Mouse (Mus musculus): ENCODE results near the gene Bicd2. TPM values are rescaled to one million over a fixed set of nuclear protein-coding genes. Genes with fewer than 3 reads are reported as not detected.
"Not testable (repeated sequence)": the region's sequence is repeated elsewhere in the genome, so short reads cannot be mapped to it uniquely, and the experiment has no call there.

The Bicd2 gene
- polyA plus RNA-seq, 1 experiment from 2014 or later: 26.2 TPM

DNA sequence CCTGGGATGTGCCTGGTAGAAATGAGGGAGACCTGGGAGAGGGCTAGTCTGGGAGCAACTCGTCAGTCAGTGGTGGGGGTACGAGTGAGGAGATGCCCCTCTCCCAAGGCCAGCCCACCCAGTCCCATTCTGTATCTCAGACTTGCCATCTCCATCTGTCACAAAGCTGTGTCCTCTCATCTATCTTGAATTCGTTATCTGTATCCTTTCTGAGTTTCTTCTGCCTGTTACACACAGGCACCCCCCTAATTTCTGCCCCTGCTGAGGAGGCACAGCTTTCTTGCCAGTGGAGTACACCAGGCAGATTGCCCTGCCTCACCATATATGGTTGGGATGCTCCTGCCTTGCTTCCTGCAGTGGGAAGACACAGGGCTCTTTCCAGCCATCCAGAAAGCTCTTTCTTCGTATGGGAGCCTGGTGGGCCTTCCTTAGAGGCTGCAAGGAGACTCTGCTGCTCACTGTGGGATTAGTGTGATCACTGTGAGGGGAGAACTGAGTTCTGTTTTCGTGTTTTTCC is 12.7 kb downstream of the Bicd2 start:
- Histone ChIP-seq H3K4me3 (no peak overlapping the region), H3K9me3 (no peaks in the 10 kb centered on the region; the same call in 1 of the 2 replicates), H3K36me3 (replicated peaks) (peaks cover 30% of the 10 kb centered on the region), H3K27me3 (ENCODE audit: poor library complexity, severe bottlenecking) (no peaks in the 10 kb centered on the region), H3K4me1 (peaks cover 14% of the 10 kb centered on the region), H3K27ac (no peak overlapping the region)
- DNase-seq (ENCODE audit: extremely low spot score, low spot score): no peak
- WGBS: 83% methylated on average over 5 of the region's 5 CpGs

GRCm38 (mm10) chr13:49355461-49356061 is 14.2 kb downstream of the Bicd2 start:
- 90% methylated on average over 11 of the region's 11 CpGs for WGBS

GRCm38 (mm10) chr13:49356090-49356489 is 14.7 kb downstream of the Bicd2 start:
- no peak overlapping the region for H3K4me3 ChIP-seq
- 83% methylated on average over 7 of the region's 7 CpGs for WGBS
- no peak for DNase-seq (ENCODE audit: extremely low spot score, low spot score)

More at GRCm38 (mm10) chr13:49355461-49356061, 14.2 kb downstream of the Bicd2 start:
- Histone ChIP-seq H3K4me1 (peaks cover 14% of the 10 kb centered on the region), H3K27ac (no peak overlapping the region), H3K4me3 (no peak overlapping the region), H3K27me3 (ENCODE audit: poor library complexity, severe bottlenecking) (no peaks in the 10 kb centered on the region), H3K36me3 (replicated peaks) (peaks cover 30% of the 10 kb centered on the region), H3K9me3 (no peaks in the 10 kb centered on the region; the same call in 1 of the 2 replicates)
- DNase-seq (ENCODE audit: extremely low spot score, low spot score): no peak

GRCm38 (mm10) chr13:49357367-49358026 is 16.1 kb downstream of the Bicd2 start:
- no peak overlapping the region for H3K27ac ChIP-seq
- H3K27me3 ChIP-seq (ENCODE audit: poor library complexity, severe bottlenecking): no peaks in the 10 kb centered on the region
- no peaks in the 10 kb centered on the region; the same call in 1 of the 2 replicates for H3K9me3 ChIP-seq
- WGBS: 94% methylated on average over 8 of the region's 8 CpGs
- peaks cover 18% of the 10 kb centered on the region for H3K4me1 ChIP-seq
- no peak for DNase-seq (ENCODE audit: extremely low spot score, low spot score)
- H3K4me3 ChIP-seq: no peak overlapping the region
- peaks cover 30% of the 10 kb centered on the region for H3K36me3 ChIP-seq (replicated peaks)

More at GRCm38 (mm10) chr13:49356090-49356489, 14.7 kb downstream of the Bicd2 start:
- Histone ChIP-seq H3K27me3 (ENCODE audit: poor library complexity, severe bottlenecking) (no peaks in the 10 kb centered on the region), H3K4me1 (peaks cover 14% of the 10 kb centered on the region), H3K36me3 (replicated peaks) (peaks cover 30% of the 10 kb centered on the region), H3K27ac (no peak overlapping the region), H3K9me3 (no peaks in the 10 kb centered on the region; the same call in 1 of the 2 replicates)

- H3K9me3 ChIP-seq: no peaks in the 10 kb centered on the region; the same call in 1 of the 2 replicates
- H3K4me1 ChIP-seq: peaks cover 15% of the 10 kb centered on the region
- WGBS: 96% methylated on average over 3 of the region's 3 CpGs
- peaks cover 30% of the 10 kb centered on the region for H3K36me3 ChIP-seq (replicated peaks)
- no peak overlapping the region for H3K27ac ChIP-seq
- H3K4me3 ChIP-seq: no peak overlapping the region
- H3K27me3 ChIP-seq (ENCODE audit: poor library complexity, severe bottlenecking): no peaks in the 10 kb centered on the region
- no peak for DNase-seq (ENCODE audit: extremely low spot score, low spot score)
Observed at GRCm38 (mm10) chr13:49358184-49358583, 16.8 kb downstream of the Bicd2 start.

GRCm38 (mm10) chr13:49360906-49361406 is 19.6 kb downstream of the Bicd2 start:
- WGBS: 58% methylated on average over 3 of the region's 3 CpGs
- no peaks in the 10 kb centered on the region for H3K27me3 ChIP-seq (ENCODE audit: poor library complexity, severe bottlenecking)

GRCm38 (mm10) chr13:49362364-49362763 is 21.0 kb downstream of the Bicd2 start:
- Histone ChIP-seq H3K27ac (0 out of 2 replicates have a peak overlapping the region, but pooled peaks have one; percentile 11), H3K4me3 (no peak overlapping the region), H3K36me3 (replicated peaks) (peaks cover 13% of the 10 kb centered on the region), H3K9me3 (no peaks in the 10 kb centered on the region; the same call in 1 of the 2 replicates), H3K27me3 (ENCODE audit: poor library complexity, severe bottlenecking) (no peaks in the 10 kb centered on the region), H3K4me1 (peaks cover 24% of the 10 kb centered on the region)
- no peak for DNase-seq (ENCODE audit: extremely low spot score, low spot score)
- 76% methylated on average over 7 of the region's 7 CpGs for WGBS

More at GRCm38 (mm10) chr13:49360906-49361406, 19.6 kb downstream of the Bicd2 start:
- no peak for DNase-seq (ENCODE audit: extremely low spot score, low spot score)
- H3K27ac ChIP-seq: no peak overlapping the region
- H3K9me3 ChIP-seq: no peaks in the 10 kb centered on the region; the same call in 1 of the 2 replicates
- H3K4me1 ChIP-seq: peaks cover 13% of the 10 kb centered on the region
- peaks cover 27% of the 10 kb centered on the region for H3K36me3 ChIP-seq (replicated peaks)
- no peak overlapping the region for H3K4me3 ChIP-seq

DNA sequence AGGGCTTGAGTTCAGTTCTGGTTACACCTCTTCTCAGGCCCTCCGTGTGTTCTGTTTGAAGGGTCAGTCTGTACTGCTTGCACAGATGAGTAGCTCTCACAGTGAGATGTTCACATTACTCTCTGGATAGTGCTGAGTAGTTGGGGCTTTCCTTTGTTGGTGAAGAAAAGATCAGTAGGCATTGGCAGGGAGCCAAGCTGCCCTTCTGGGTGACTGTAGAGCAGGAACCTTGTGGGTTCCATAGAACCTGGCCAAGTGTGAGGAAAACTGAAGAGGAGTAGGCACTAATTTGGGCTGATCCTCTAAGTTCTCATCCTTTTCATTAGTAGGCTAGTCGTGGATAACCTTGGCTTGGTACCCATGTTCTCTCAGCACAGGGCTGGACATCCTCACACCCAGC is 21.4 kb downstream of the Bicd2 start:
- WGBS: 91% methylated on average over 2 of the region's 2 CpGs
- Histone ChIP-seq H3K4me3 (no peak overlapping the region), H3K36me3 (replicated peaks) (peaks cover 8% of the 10 kb centered on the region), H3K27me3 (ENCODE audit: poor library complexity, severe bottlenecking) (no peaks in the 10 kb centered on the region), H3K9me3 (no peaks in the 10 kb centered on the region), H3K4me1 (peaks cover 24% of the 10 kb centered on the region), H3K27ac (0 out of 2 replicates have a peak overlapping the region, but pooled peaks have one; percentile 11)
- no peak for DNase-seq (ENCODE audit: extremely low spot score, low spot score)

- Histone ChIP-seq H3K27me3 (ENCODE audit: poor library complexity, severe bottlenecking) (no peaks in the 10 kb centered on the region), H3K36me3 (replicated peaks) (peaks cover 8% of the 10 kb centered on the region), H3K4me3 (no peak overlapping the region), H3K27ac (no peak overlapping the region), H3K9me3 (no peaks in the 10 kb centered on the region), H3K4me1 (peaks cover 24% of the 10 kb centered on the region)
- 95% methylated on average over 2 of the region's 2 CpGs for WGBS
- no peak for DNase-seq (ENCODE audit: extremely low spot score, low spot score)
Observed at GRCm38 (mm10) chr13:49364716-49365115, 23.3 kb downstream of the Bicd2 start.

DNA sequence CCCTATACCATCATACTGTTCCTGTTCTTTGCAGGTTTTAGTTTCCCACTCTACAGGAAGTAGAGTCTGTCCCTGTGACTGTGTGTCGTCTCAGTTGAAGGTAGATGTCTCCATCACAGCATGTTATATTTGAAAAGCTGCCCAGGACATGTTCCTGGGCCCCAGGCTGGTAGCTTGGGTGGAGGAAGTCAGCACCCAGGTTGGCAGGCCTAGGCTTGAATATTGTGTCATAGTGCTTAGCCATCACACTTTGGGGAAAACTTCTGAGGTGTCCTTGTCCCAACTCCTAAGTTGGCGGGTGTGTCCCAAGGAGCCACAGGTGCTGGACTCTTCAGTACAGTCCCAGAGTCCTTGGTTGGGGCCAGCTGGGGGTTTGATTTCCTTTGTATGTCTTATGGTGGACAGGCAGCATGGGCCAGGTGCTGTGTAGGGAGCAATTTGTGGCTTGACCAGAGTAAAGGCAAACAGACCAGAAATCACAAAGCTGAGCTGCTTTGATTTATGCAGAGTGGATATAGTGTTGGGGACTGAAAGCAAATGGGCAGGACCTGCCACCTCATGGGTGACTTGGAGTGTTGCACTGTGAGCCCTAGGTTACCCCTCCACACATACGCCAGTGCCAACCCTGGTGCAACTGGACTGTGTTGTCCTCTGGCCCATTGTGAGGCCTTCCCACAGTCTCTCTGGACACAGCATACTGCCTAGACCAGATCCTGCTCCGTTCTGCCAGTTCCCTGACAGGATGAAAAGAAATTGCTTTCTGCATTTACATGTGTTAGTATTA is 26.5 kb downstream of the Bicd2 start:
- peaks cover 39% of the 10 kb centered on the region for H3K36me3 ChIP-seq (replicated peaks)
- no peaks in the 10 kb centered on the region for H3K27me3 ChIP-seq (ENCODE audit: poor library complexity, severe bottlenecking)
- no peak for DNase-seq (ENCODE audit: extremely low spot score, low spot score)
- no peaks in the 10 kb centered on the region for H3K9me3 ChIP-seq
- H3K4me1 ChIP-seq: peaks cover 37% of the 10 kb centered on the region
- WGBS: 89% methylated on average over 4 of the region's 4 CpGs
- 0 out of 2 replicates have a peak overlapping the region, but pooled peaks have one; percentile 21 for H3K27ac ChIP-seq
- no peak overlapping the region for H3K4me3 ChIP-seq

DNA sequence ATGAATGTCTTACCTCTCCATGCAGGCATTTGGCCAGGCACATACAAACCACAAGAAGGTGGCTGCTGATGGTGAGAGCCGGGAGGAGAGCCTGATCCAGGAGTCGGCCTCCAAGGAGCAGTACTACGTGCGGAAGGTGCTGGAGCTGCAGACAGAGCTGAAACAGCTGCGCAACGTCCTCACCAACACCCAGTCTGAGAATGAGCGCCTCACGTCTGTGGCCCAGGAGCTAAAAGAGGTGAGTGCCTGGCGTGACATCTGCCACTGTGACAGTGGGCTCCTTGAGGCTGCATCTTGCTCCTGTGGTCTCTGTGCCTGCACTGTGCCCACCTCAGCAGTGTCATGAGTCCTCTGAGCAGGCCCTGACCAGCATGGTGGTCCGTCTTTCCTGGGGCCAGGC is 28.0 kb downstream of the Bicd2 start:
- H3K4me3 ChIP-seq: no peak overlapping the region
- H3K27ac ChIP-seq: no peak overlapping the region
- H3K9me3 ChIP-seq: no peaks in the 10 kb centered on the region
- peaks cover 50% of the 10 kb centered on the region for H3K36me3 ChIP-seq (replicated peaks)
- peaks cover 36% of the 10 kb centered on the region for H3K4me1 ChIP-seq
- no peak for DNase-seq (ENCODE audit: extremely low spot score, low spot score)
- H3K27me3 ChIP-seq (ENCODE audit: poor library complexity, severe bottlenecking): no peaks in the 10 kb centered on the region
- 94% methylated on average over 10 of the region's 10 CpGs for WGBS

DNA sequence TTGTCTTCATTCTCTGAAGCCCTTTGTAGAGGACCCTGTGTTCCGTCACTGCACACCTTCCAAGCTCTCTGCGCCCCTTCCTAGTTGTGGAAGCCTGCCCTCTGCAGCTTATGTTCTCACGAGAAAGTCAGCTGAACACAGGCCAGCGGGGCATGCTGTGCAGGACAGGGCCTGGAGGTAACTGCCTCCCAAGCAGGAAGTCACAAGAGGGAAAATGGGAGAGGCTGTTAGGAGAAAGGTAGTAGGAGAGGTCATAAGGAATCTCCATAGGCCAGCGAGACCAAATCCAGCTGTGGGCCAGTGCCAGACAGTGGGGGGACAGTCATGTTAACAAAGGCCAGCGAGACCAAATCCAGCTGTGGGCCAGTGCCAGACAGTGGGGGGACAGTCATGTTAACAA is 28.8 kb downstream of the Bicd2 start:
- H3K27me3 ChIP-seq (ENCODE audit: poor library complexity, severe bottlenecking); H3K9me3 ChIP-seq; H3K4me3 ChIP-seq; DNase-seq (ENCODE audit: extremely low spot score, low spot score): not testable (repeated sequence)
- Histone ChIP-seq H3K4me1 (peaks cover 36% of the 10 kb centered on the region), H3K27ac (0 out of 2 replicates have a peak overlapping the region, but pooled peaks have one; percentile 53), H3K36me3 (replicated peaks) (peaks cover 58% of the 10 kb centered on the region)
- WGBS: 87% methylated on average over 6 of the region's 6 CpGs

Measured in forebrain, embryonic 10.5 days (tissue).